Mouse (Mus musculus): ENCODE results near the gene BC035947. TPM values are rescaled to one million over a fixed set of nuclear protein-coding genes. Genes with fewer than 3 reads are reported as not detected.

Gene BC035947
- polyA plus RNA-seq (2017; shearing (Covaris generic)): not detected

DNA sequence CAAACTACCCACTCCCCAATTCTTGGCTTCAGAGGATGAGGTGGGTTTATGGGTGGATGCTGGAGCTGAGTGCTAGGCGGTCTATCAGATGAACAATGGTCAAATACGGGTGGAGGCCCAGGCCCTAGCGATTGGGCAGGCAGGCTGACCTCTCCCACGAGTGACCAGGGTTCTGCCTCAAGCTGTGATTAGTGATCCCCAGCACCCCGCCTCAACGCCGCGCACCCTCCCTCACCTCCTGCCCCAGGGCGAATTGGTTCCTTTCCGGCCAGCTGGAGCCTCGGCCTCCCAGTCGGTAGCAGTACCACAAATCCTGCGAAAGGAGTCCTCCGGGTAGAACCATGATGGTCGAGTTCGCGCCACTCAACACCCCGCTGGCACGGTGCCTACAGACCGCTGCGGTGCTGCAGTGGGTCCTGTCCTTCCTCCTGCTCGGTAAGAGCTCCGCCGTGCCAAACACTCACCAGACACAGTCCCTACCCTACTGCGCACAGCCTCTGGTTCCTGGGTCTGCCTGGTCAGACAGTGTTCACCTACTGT is at the start of gene BC035947:
Gene BC035947, minus strand, starts transcription at position 538 of the 540 bp plus-strand sequence.

DNA sequence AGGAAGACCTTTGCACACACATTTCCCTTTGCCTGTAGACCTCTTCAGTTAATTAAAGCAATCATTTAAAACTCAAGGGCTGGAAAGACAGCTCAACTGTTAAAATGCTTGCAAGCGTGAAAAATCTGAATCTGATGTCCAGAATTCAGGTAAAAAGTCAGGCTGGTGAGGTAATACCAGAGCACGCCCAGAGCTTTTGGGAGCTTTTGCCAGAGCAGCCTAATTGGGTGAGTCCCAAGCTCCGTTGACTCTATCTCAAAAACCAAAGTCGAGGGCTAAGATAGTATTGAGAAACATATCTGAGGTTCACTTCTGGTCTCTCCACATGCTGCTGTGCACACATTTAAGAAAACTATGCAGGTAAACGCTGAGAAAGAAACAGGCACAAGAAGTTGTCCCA is 1.1 kb downstream of the BC035947 start, which contains the start of gene Mogat1:
Gene Mogat1, plus strand, starts transcription at position 130 of the 400 bp plus-strand sequence.

DNA sequence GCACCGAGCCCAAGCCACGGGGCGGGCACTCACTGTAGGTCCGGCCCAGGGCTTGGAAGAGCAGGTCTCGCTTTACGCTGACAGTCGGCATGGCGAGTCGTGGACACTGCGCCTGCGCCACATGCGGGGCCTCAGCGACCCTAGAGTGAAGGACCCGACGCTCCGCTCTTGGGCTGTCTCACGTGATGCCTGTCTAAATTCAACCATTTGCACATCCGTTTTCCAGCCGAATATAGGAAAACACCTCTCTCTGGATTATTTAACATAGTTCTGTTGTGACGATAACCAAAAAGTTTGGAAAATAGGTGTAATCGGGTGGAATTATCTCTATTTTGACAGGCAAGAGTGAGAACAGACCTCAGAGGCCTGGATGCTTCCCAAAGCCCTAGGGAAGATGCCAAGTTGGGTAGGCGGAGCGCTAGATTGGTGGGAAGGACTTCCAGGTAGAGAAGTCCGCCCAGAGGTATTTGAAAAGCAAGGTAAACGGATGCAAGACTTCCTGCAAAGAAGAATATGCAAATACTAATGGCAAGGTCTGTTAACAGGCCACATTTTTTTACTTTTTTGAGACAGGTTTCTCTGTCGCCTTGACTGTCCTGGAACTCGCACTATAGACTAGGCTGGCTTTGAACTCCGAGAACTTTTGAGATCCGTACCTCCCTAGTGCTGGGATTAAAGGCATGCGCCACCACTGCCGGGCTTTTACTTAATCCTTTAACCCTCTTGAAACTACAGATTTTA is 23.0 kb downstream of the BC035947 start, which contains the start of gene Farsb:
Gene Farsb, minus strand, starts transcription at position 146 of the 741 bp plus-strand sequence.

Other genes with a start within 250 kb of the BC035947 start
- gene Sgpp2, start 201.8 kb downstream of the BC035947 start, polyA plus RNA-seq (2017; shearing (Covaris generic)): 0.90 TPM
- gene Farsb, start 23.3 kb downstream of the BC035947 start, polyA plus RNA-seq (2017; shearing (Covaris generic)): 110 TPM
- gene Mogat1, start 1.2 kb downstream of the BC035947 start, polyA plus RNA-seq (2017; shearing (Covaris generic)): 0.79 TPM
- gene Acsl3, start 145.7 kb upstream of the BC035947 start, polyA plus RNA-seq (2017; shearing (Covaris generic)): 4.3 TPM
- gene Utp14b, start 145.9 kb upstream of the BC035947 start, polyA plus RNA-seq (2017; shearing (Covaris generic)): 0.51 TPM